Mouse (Mus musculus): Measurements from ENCODE around the gene Ythdf1.

The Ythdf1 gene

GRCm38 (mm10) chr2:180905556-180906221 is 15.1 kb downstream of the Ythdf1 start:
- no peak for DNase-seq (ENCODE audit: low spot score)

GRCm38 (mm10) chr2:180904435-180905208 is 16.1 kb downstream of the Ythdf1 start:
- DNase-seq (ENCODE audit: low spot score) = no peak

GRCm38 (mm10) chr2:180902086-180902485 is 18.7 kb downstream of the Ythdf1 start:
- DNase-seq (ENCODE audit: low spot score) = no peak

- no peak for DNase-seq (ENCODE audit: low spot score)
These were observed 22.9 kb downstream of the Ythdf1 start for GRCm38 (mm10) chr2:180897857-180898256.

- no peak for DNase-seq (ENCODE audit: low spot score)
These were observed 23.7 kb downstream of the Ythdf1 start for GRCm38 (mm10) chr2:180896819-180897625.

- DNase-seq (ENCODE audit: low spot score) = no peak
These were observed 24.8 kb downstream of the Ythdf1 start for GRCm38 (mm10) chr2:180895837-180896525.

GRCm38 (mm10) chr2:180895321-180895720 is 25.4 kb downstream of the Ythdf1 start:
- no peak for DNase-seq (ENCODE audit: low spot score)

GRCm38 (mm10) chr2:180894734-180895133 is 26.0 kb downstream of the Ythdf1 start:
- peak; percentile 46 for DNase-seq (ENCODE audit: low spot score)

GRCm38 (mm10) chr2:180894029-180894623 is 26.6 kb downstream of the Ythdf1 start:
- DNase-seq (ENCODE audit: low spot score) = peak; percentile 60

- no peak for DNase-seq (ENCODE audit: low spot score)
These were observed 27.2 kb downstream of the Ythdf1 start for GRCm38 (mm10) chr2:180893537-180894028.

GRCm38 (mm10) chr2:180892841-180893521 is 27.8 kb downstream of the Ythdf1 start:
- DNase-seq (ENCODE audit: low spot score) = no peak

GRCm38 (mm10) chr2:180891835-180892323 is 28.9 kb downstream of the Ythdf1 start:
- DNase-seq (ENCODE audit: low spot score) = no peak

- DNase-seq (ENCODE audit: low spot score) = no peak
These were observed 29.5 kb downstream of the Ythdf1 start for GRCm38 (mm10) chr2:180891075-180891834.

- no peak for DNase-seq (ENCODE audit: low spot score)
These were observed 30.2 kb downstream of the Ythdf1 start for GRCm38 (mm10) chr2:180890422-180891074.

- no peak for DNase-seq (ENCODE audit: low spot score)
These were observed 30.8 kb downstream of the Ythdf1 start for GRCm38 (mm10) chr2:180889921-180890280.

GRCm38 (mm10) chr2:180889271-180889920 is 31.4 kb downstream of the Ythdf1 start:
- DNase-seq (ENCODE audit: low spot score) = no peak

- DNase-seq (ENCODE audit: low spot score) = no peak
These were observed 35.5 kb downstream of the Ythdf1 start for GRCm38 (mm10) chr2:180885270-180885669.

GRCm38 (mm10) chr2:180881281-180881680 is 39.5 kb downstream of the Ythdf1 start:
- DNase-seq (ENCODE audit: low spot score) = no peak
